Mouse (Mus musculus) embryonic stem cell, embryonic (primary cell): Measurements from ENCODE around the gene Prn.

Experiments
- CTCF ChIA-PET, 4 experiments: fragments of 300-600 bp in 2 of 4; fragments of 350-600 bp in 2 of 4; sonication (Branson Sonifier 250); formaldehyde crosslinking; loops; one replicate each; lab custom pipeline; 2022; ENCODE audit warnings: inconsistent platforms in 2 of 4; lab: Charles Lee
- POLR2A ChIA-PET, 4 experiments: fragments of 300-600 bp in 2 of 4; fragments of 350-600 bp in 2 of 4; sonication (Branson Sonifier 250); formaldehyde crosslinking; loops; one replicate each; lab custom pipeline; 2022; ENCODE audit warnings: antibody characterized with exemption in 4 of 4, inconsistent platforms in 1 of 4; lab: Charles Lee

The Prn gene

DNA sequence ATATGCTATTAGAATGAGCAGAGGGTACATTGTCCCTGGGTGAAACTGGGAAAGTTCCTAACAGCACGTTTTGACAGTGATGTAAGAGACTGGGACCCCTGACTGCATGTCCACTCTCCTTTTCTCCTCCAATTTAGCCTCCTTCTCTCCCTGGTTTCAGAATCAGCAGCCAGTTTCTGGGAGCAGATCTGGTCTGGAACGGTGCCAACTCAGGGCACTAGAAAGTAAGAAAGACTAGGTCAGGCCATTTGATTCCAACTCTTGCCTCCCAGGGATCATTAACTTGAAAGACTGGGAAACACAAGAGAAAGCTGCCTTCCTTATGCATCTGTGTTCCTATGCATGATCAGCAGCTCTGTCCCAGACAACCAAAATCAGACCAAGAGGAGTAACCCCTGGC is 42.7 kb downstream of the Prn start:
- ChIA-PET POLR2A (interaction anchor here in 2 of 4 experiments (1.1 to 2.3 kb wide), 8 partner anchors 17 to 283 kb away, joined by 3 to 8 read pairs (median 5); partner anchors contain the start of genes Prn (in 2 of the 2), Prnp (in 2 of the 2) and Rassf2 (in 1 of the 2)), CTCF (interaction anchor here (0.6 to 1.9 kb wide), 8 partner anchors 13 to 407 kb away, joined by 3 to 5 read pairs (median 4); no protein-coding TSS in a partner anchor)

DNA sequence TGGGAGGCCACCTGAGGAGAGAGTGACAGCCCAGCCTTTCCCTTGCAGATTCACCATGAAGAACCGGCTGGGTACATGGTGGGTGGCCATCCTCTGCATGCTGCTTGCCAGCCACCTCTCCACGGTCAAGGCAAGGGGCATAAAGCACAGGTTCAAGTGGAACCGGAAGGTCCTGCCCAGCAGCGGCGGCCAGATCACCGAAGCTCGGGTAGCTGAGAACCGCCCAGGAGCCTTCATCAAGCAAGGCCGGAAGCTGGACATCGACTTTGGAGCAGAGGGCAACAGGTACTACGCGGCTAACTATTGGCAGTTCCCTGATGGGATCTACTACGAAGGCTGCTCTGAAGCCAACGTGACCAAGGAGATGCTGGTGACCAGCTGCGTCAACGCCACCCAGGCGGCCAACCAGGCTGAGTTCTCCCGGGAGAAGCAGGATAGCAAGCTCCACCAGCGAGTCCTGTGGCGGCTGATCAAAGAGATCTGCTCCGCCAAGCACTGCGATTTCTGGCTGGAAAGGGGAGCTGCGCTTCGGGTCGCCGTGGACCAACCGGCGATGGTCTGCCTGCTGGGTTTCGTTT is 43.3 kb downstream of the Prn start:
- POLR2A ChIA-PET = interaction anchor here in 3 of 4 experiments (0.6 to 2.3 kb wide), 15 partner anchors 17 to 453 kb away, joined by 3 to 8 read pairs (median 4); partner anchors contain the start of genes Prn (in 2 of the 3), Prnp (in 2 of the 3), Pcna (in 1 of the 3) and Rassf2 (in 1 of the 3)

DNA sequence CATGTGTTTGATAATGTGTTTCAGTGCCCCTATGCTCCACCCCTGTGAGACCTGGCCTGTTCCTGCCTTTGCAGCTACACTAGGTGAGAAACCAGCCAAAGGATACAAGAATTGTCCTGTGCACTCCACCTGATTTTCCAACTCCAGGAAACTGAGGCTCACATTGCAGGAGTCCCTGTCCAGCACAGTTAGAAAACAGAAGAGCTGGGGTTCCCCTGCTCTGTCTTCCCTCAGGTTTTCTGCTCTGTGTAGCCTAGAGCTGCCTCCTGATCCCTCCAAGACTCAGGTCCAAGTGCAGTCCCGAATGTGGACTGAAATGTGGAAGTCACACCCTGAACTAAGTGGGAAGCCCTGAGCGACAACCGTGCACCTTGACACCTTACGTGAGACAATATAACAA is 44.0 kb downstream of the Prn start:
- CTCF ChIA-PET = interaction anchor here (0.5 to 1.9 kb wide), 14 partner anchors 13 to 773 kb away, joined by 3 to 9 read pairs (median 4); no protein-coding TSS in a partner anchor
- POLR2A ChIA-PET = interaction anchor here in 3 of 4 experiments (0.6 to 2.3 kb wide), 16 partner anchors 17 to 453 kb away, joined by 3 to 8 read pairs (median 4); partner anchors contain the start of genes Prn (in 2 of the 3), Prnp (in 2 of the 3), Pcna (in 1 of the 3) and Rassf2 (in 1 of the 3)

More for the DNA sequence above, 43.3 kb downstream of the Prn start:
- CTCF ChIA-PET = interaction anchor here (0.5 to 1.9 kb wide), 15 partner anchors 13 to 773 kb away, joined by 3 to 9 read pairs (median 4); no protein-coding TSS in a partner anchor

DNA sequence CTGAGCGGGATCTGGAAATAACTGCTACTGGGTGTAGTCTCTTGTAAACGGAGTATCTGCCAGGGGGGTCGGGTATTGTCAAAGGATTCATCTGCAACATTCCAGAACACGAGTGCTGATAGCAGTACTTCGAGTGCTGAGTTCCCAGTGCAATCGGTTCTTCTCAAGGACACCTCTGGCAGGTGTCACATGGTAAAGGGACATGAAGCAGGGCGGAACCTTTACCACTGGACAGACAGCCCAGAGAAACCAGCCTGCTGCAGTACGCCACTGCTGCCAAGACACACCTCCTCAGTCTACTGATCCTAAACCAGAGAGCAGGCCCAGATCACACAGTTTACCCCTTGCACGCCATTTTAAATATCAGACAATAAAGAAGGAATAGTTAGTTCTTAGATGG is 45.1 kb downstream of the Prn start:
- ChIA-PET CTCF (no interaction called here), POLR2A (interaction anchor here in 1 of 4 experiments (1.5 kb wide), 1 partner anchor 149 kb away, joined by 3 read pairs; no protein-coding TSS in a partner anchor)

- ChIA-PET CTCF (no interaction called here), POLR2A (no interaction called here)
Measured at GRCm38 (mm10) chr2:131955264-131955663, 45.5 kb downstream of the Prn start.

- CTCF ChIA-PET = interaction anchor here in 3 of 4 experiments (0.6 to 1.7 kb wide), 6 partner anchors 17 to 306 kb away, joined by 3 to 4 read pairs (median 3); partner anchors contain the start of genes Cds2 (in 1 of the 3), Prn (in 1 of the 3) and Prnp (in 1 of the 3)
- POLR2A ChIA-PET = interaction anchor here in 3 of 4 experiments (0.7 to 3.5 kb wide), 11 partner anchors 21 to 1940 kb away, joined by 3 to 10 read pairs (median 3); partner anchors contain the start of gene Rassf2 (in 1 of the 3)
Measured at GRCm38 (mm10) chr2:131956336-131957256, 46.8 kb downstream of the Prn start.

GRCm38 (mm10) chr2:131957731-131958222 is 48.0 kb downstream of the Prn start:
- ChIA-PET POLR2A (interaction anchor here in 2 of 4 experiments (1.1 to 3.5 kb wide), 6 partner anchors 24 to 166 kb away, joined by 3 to 10 read pairs (median 4); no protein-coding TSS in a partner anchor), CTCF (interaction anchor here in 3 of 4 experiments (0.8 to 1.7 kb wide), 5 partner anchors 25 to 903 kb away, joined by 3 to 4 read pairs (median 3); no protein-coding TSS in a partner anchor)

DNA sequence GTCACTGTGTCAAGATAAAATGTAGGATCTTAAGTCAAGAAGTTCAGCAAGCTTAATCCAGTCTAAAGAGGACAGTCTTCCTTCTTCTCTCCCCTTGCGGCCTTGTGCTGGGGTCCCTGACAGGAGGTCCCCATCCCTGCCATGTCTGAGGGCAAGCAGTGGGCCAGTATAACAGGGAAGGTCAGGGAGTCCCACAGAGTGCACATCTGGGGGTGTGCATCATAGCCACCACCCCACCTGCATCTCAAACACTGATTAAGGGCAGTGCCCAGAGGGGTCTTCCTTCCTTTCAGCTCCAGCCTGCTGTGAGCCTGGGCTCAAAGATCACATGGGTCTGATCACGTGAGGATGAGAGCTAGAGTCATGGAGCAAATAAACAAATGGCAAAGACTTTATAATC is 51.9 kb downstream of the Prn start:
- POLR2A ChIA-PET = interaction anchor here in 1 of 4 experiments (3.3 kb wide), 1 partner anchor 9 kb away, joined by 8 read pairs; no protein-coding TSS in a partner anchor
- CTCF ChIA-PET = interaction anchor here in 1 of 4 experiments (1.0 kb wide), 1 partner anchor 12 kb away, joined by 3 read pairs; no protein-coding TSS in a partner anchor

- ChIA-PET POLR2A (interaction anchor here in 3 of 4 experiments (0.6 to 1.7 kb wide), 4 partner anchors 8 to 220 kb away, joined by 3 to 8 read pairs (median 4); no protein-coding TSS in a partner anchor), CTCF (interaction anchor here in 2 of 4 experiments (0.6 to 1.0 kb wide), 3 partner anchors 65 to 269 kb away, joined by 3 to 4 read pairs (median 3); no protein-coding TSS in a partner anchor)
Measured at GRCm38 (mm10) chr2:131970597-131970996, 60.8 kb downstream of the Prn start.

- ChIA-PET POLR2A (interaction anchor here in 3 of 4 experiments (0.6 to 1.7 kb wide), 4 partner anchors 7 to 221 kb away, joined by 3 to 8 read pairs (median 4); no protein-coding TSS in a partner anchor), CTCF (interaction anchor here in 1 of 4 experiments (1.0 kb wide), 1 partner anchor 128 kb away, joined by 3 read pairs; no protein-coding TSS in a partner anchor)
Measured at GRCm38 (mm10) chr2:131971098-131971497, 61.3 kb downstream of the Prn start.

DNA sequence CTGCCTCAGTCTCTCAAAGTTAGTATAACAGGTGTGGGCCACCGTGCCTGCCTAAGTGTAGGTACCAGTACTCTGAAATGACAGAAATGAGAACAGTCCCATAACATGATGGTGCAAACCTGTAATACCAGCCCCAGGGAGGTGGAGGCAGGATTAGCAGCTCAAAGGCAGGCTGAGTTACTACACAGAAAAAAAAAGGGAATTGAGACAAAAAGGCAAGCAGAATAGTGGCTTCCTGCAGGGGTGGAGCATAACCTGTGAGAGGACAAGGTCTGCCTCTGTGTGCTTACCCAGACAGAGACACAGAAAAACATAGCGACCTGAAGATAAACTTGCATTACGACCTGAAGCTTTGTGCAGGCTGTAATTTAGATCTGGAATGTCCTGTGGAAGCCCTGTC is 66.9 kb downstream of the Prn start:
- ChIA-PET CTCF (interaction anchor here in 2 of 4 experiments (0.7 to 1.5 kb wide), 6 partner anchors 14 to 431 kb away, joined by 3 to 4 read pairs (median 4); partner anchors contain the start of gene Rassf2 (in 1 of the 2)), POLR2A (interaction anchor here in 1 of 4 experiments (0.6 to 1.1 kb wide), 2 partner anchors 59 to 66 kb away, joined by 3 to 4 read pairs; no protein-coding TSS in a partner anchor)

- ChIA-PET CTCF (interaction anchor here (0.6 to 4.1 kb wide), 6 partner anchors 133 to 258 kb away, joined by 3 to 27 read pairs (median 4); no protein-coding TSS in a partner anchor), POLR2A (interaction anchor here in 2 of 4 experiments (0.6 to 3.2 kb wide), 9 partner anchors 14 to 258 kb away, joined by 3 to 10 read pairs (median 4); partner anchors contain the start of gene Rassf2 (in 1 of the 2))
Measured at GRCm38 (mm10) chr2:131980866-131981265, 71.1 kb downstream of the Prn start.

DNA sequence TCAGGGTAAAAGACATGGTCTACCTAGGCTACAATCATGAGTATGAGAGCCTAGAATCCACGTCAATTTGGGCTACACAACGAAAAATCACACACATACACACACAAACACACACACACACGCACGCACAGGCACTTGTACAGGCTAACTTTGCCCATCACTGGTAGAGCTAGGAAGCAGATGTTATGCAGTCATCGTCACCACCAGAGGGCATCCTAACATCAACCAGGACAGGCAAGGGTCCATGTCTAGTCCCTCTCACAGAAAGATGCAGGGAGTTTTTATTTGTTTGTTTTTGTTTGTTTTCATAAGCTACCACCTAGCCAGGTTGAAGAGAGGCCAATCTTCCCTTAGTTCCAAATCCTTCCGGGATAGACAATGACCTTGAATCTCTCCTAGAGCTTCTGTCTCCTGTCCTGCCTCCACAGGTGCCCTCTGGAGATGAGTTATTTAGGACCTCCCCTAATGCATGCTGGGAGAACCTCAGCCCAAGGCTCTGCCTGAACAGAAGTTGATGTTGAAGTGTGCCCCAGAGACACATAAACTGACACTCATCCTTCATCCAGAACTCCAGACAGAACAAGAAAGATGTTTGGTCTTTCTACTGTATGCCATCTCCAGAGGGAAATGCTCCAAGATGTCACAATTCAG is 72.9 kb downstream of the Prn start:
- ChIA-PET CTCF (interaction anchor here (0.5 to 4.1 kb wide), 41 partner anchors 10 to 1089 kb away, joined by 3 to 30 read pairs (median 4); partner anchors contain the start of genes Rassf2 (in 2 of the 4) and Prnd (in 1 of the 4)), POLR2A (interaction anchor here in 3 of 4 experiments (0.6 to 3.2 kb wide), 15 partner anchors 10 to 486 kb away, joined by 3 to 10 read pairs (median 4); partner anchors contain the start of genes Prn (in 1 of the 3) and Prnp (in 1 of the 3))

- ChIA-PET POLR2A (interaction anchor here in 2 of 4 experiments (0.9 to 1.3 kb wide), 4 partner anchors 32 to 148 kb away, joined by 3 read pairs; no protein-coding TSS in a partner anchor), CTCF (interaction anchor here in 3 of 4 experiments (0.7 to 2.1 kb wide), 5 partner anchors 123 to 148 kb away, joined by 3 to 7 read pairs (median 3); no protein-coding TSS in a partner anchor)
Measured at GRCm38 (mm10) chr2:131987950-131988349, 78.2 kb downstream of the Prn start.

DNA sequence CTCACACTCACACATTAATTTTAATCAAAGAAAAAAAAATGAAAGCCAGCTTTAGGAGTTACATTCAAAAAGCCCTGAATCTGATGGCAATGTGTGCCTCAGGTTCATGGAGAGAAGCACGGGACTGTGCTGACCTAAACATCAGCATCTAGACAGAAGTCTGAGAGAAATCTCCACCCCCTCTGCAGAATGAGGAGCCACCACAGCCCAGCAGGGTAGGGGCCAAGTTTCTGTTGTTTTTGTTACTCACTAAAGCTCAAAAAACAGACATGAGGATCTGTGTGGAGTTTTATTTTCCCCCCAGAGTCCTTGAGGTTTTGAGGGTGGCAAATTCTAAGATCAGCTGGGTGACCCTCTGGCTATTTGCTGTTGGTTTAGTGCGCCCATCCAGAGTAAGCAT is 78.8 kb downstream of the Prn start:
- ChIA-PET POLR2A (interaction anchor here in 2 of 4 experiments (0.6 to 1.3 kb wide), 5 partner anchors 32 to 223 kb away, joined by 3 read pairs; no protein-coding TSS in a partner anchor), CTCF (interaction anchor here in 3 of 4 experiments (0.6 to 2.1 kb wide), 5 partner anchors 123 to 164 kb away, joined by 3 to 7 read pairs (median 3); no protein-coding TSS in a partner anchor)

DNA sequence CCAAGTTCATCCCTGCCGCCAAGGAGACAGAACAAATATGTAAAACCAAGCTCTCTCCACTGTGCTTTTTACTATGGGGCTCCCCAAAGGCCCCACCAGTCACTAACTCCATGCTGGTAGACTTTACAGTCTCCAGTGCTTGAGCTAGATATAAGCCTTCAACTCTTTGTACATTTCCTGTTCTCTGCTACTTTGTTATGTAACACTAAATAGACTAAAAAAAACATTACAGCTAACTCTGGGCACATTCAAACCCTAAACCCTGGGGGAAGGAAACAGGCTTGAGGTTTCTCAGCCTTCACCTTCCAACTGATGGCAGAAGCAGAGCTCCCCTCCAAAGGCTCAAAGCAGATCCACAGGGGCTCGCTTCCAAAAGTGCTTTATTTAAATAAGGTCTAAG is 82.7 kb downstream of the Prn start:
- POLR2A ChIA-PET = interaction anchor here in 3 of 4 experiments (0.6 to 2.9 kb wide), 7 partner anchors 10 to 841 kb away, joined by 3 to 11 read pairs (median 4); partner anchors contain the start of gene Rassf2 (in 1 of the 3)
- CTCF ChIA-PET = interaction anchor here in 3 of 4 experiments (0.6 to 1.5 kb wide), 4 partner anchors 10 to 937 kb away, joined by 3 to 4 read pairs (median 4); no protein-coding TSS in a partner anchor
